Mouse (Mus musculus) spleen, adult 2 months (tissue): Measurements from ENCODE around the gene Dld.

Experiments used
- CTCF ChIP-seq: fragments of 200-500 bp; IDR thresholded peaks from 2 replicates; pipeline ENCODE4 v1.5.1; 2011; ENCODE audit warnings: mild to moderate bottlenecking, inconsistent platforms; ENCODE audit not compliant: insufficient read depth, insufficient read length, insufficient replicate concordance; ENCODE audit errors: extremely low read depth
- POLR2A ChIP-seq: fragments of 200-500 bp; IDR thresholded peaks from 2 replicates; pipeline ENCODE4 v1.6.1; 2011; ENCODE audit warnings: low read depth, low read length, inconsistent platforms

DNA sequence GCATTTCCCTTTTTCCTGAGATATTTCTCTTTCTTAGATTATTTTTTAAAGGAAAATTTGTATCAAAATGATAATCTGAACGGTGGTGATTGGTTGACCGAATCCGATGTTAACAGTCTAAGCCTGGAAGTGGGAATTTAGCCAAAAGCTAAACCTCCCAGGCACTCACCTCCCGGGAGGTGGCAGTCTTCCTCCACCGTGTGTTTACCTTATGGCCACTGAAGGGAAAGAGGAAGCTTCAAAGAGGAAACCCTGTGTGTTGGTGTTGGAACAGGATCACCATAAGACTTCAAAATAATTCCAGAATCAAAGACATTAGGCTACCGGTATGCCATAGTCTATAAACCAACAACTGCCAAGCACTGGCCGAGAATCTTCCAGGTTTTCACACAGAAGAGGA, 18.4 kb upstream of the Dld start:
- TF ChIP-seq POLR2A (no peak), CTCF (no peak)
